Mouse (Mus musculus) heart, adult 2 months (tissue): ENCODE measurements around the gene Gm42742.

Source experiments
- CTCF ChIP-seq: fragments of 200-600 bp; IDR thresholded peaks from 2 replicates; pipeline ENCODE4 v1.8.1; 2022; ENCODE audit warnings: antibody characterized with exemption, mild to moderate bottlenecking, moderate library complexity
- EP300 ChIP-seq: fragments of 200-500 bp; IDR thresholded peaks from 2 replicates; pipeline ENCODE4 v1.6.1; 2011; ENCODE audit warnings: low read depth, low read length, control low read depth; ENCODE audit not compliant: insufficient read depth

DNA sequence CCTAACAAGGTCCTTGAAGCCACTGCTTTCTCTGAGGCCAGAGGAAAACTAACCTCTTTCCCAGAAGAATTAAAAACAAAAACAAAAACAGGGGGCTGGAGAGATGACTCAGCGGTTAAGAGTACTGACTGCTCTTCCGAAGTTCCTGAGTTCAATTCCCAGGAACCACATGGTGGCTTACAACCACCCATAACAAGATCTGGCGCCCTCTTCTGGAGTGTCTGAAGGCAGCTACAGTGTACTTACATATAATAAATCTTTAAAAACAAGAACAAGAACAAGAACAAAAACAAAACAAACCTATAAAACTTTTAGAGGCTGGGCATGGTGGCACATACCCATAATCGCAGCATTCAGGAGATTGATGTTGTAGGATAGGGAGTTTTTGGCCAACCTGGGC lies 24.4 kb downstream of the Gm42742 start:
- TF ChIP-seq CTCF (peak; percentile 54), EP300 (no peak)
